Mouse (Mus musculus) G1E (cell line): ENCODE measurements at regions not wholly inside any gene's neighbourhood (a gene's known extent, or its start where the extent isn't known, plus 50 kb on each side); places are given as distances from the start of the nearest gene placed in this dataset.

Experiments
- CTCF ChIP-seq: IDR thresholded peaks from 2 replicates; pipeline ENCODE4 v1.5.1; 2012; ENCODE audit warnings: low read depth, low read length, inconsistent platforms, mixed read lengths
- GATA1 ChIP-seq: IDR thresholded peaks from 2 replicates; pipeline ENCODE4 v1.6.1; 2012; ENCODE audit warnings: borderline replicate concordance, low read length, inconsistent platforms, mixed read lengths
- GATA2 ChIP-seq: IDR thresholded peaks from 2 replicates; pipeline ENCODE4 v1.6.1; 2012; ENCODE audit warnings: low read depth, low read length, inconsistent platforms, borderline replicate concordance
- POLR2AphosphoS5 ChIP-seq: IDR thresholded peaks from 2 replicates; pipeline ENCODE4 v1.6.1; 2012; ENCODE audit warnings: low read depth, low read length, inconsistent platforms; ENCODE audit not compliant: insufficient replicate concordance
- TAL1 ChIP-seq: conservative IDR thresholded peaks from 2 replicates; pipeline ENCODE4 v1.6.1; 2012; ENCODE audit warnings: low read depth, low read length, inconsistent platforms, mixed read lengths

GRCm38 (mm10) chr16:95131815-95132214 lies 125.5 kb upstream of the Kcnj15 start:
- no peak for TF ChIP-seq CTCF
- no peak for TF ChIP-seq GATA1
- no peak for TF ChIP-seq POLR2AphosphoS5
- no peak for TF ChIP-seq TAL1
- TF ChIP-seq GATA2 = no peak
